Mouse (Mus musculus): ENCODE measurements at regions not wholly inside any gene's neighbourhood (a gene's known extent, or its start where the extent isn't known, plus 50 kb on each side); places are given as distances from the start of the nearest gene placed in this dataset.

DNA sequence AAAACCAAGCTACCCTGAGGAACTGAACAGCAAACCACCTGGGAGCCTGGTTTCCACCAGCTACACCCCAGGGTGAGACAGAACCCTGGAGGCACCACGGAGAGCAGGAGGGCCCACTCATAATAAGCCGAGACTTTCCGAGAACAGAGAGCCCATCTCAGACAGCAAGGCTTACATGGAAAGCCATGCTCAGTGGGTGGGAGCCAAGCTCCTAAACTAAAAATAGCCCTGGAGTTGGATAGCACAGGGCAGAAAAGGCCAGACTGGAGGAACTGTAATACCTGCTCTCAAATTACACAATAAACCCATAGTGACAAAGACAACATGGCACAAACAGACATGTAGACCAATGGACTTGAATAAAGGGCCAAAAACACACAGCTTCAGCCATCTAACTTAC, 69.9 kb downstream of the Fbxo4 start:
- Histone ChIP-seq H3K27ac (ENCODE audit: insufficient read depth, low read depth) (no peak overlapping the region), H3K9ac (ENCODE audit: insufficient read depth, low read depth) (no peak overlapping the region), H3K4me2 (ENCODE audit: insufficient read depth, low read depth, poor library complexity, severe bottlenecking) (peak overlapping the region; percentile 0; the same call in 1 of the 2 replicates), H3K27me3 (replicated peaks) (no peaks in the 10 kb centered on the region), H3K4me3 (replicated peaks in 1 of 3; ENCODE audit: low read depth in 2 of 3, low read length in 2 of 3, poor library complexity in 1 of 3) (no peak overlapping the region), H3K9me3 (replicated peaks; ENCODE audit: low read length) (no peaks in the 10 kb centered on the region), H3K79me2 (replicated peaks; ENCODE audit: control insufficient read depth, extremely low read depth, insufficient read depth, poor library complexity, severe bottlenecking) (no peaks in the 10 kb centered on the region), H3K4me1 (ENCODE audit: control insufficient read depth in 1 of 2, insufficient read depth in 2 of 2) (no peaks in the 10 kb centered on the region), H3K36me3 (replicated peaks in 1 of 2; ENCODE audit: control insufficient read depth in 1 of 2, insufficient read depth in 1 of 2, low read length in 1 of 2) (no peaks in the 10 kb centered on the region)
- in situ Hi-C loops (cut with MboI; ENCODE audit: low pct_ligation_motif_present, low pct_unique_long_range_greater_than_20kb, low sequenced_read_pairs) (no loop called here), dilution Hi-C loops (cut with MboI; ENCODE audit: extremely low pct_ligation_motif_present, extremely low pct_unique_long_range_greater_than_20kb, low sequenced_read_pairs) (no loop called here)
- no peak for DNase-seq (ENCODE audit: extremely low read depth)
- TF ChIP-seq RAD21 (IDR thresholded peaks at IDR 0.05; ENCODE audit: low read depth, low read length) (no peak), MAZ (IDR thresholded peaks at IDR 0.05; ENCODE audit: low read depth, low read length) (no peak), PAX5 (IDR thresholded peaks at IDR 0.05; ENCODE audit: low read length) (no peak), NRF1 (IDR thresholded peaks at IDR 0.05; ENCODE audit: low read depth, low read length) (no peak), UBTF (IDR thresholded peaks at IDR 0.05; ENCODE audit: low read depth, low read length) (no peak), MXI1 (IDR thresholded peaks at IDR 0.05; ENCODE audit: low read depth, low read length) (no peak), MYC (IDR thresholded peaks at IDR 0.05; ENCODE audit: low read depth, low read length) (no peak), IRF4 (IDR thresholded peaks at IDR 0.05; ENCODE audit: low read depth, low read length) (no peak), GABPA (IDR thresholded peaks at IDR 0.05; ENCODE audit: insufficient replicate concordance, low read depth, low read length) (no peak), USF2 (conservative IDR thresholded peaks at IDR 0.05; ENCODE audit: low read depth, low read length) (no peak), ELF1 (IDR thresholded peaks at IDR 0.05; ENCODE audit: low read depth, low read length) (no peak), MAFK (IDR thresholded peaks at IDR 0.05; ENCODE audit: insufficient replicate concordance, low read length) (no peak)

DNA sequence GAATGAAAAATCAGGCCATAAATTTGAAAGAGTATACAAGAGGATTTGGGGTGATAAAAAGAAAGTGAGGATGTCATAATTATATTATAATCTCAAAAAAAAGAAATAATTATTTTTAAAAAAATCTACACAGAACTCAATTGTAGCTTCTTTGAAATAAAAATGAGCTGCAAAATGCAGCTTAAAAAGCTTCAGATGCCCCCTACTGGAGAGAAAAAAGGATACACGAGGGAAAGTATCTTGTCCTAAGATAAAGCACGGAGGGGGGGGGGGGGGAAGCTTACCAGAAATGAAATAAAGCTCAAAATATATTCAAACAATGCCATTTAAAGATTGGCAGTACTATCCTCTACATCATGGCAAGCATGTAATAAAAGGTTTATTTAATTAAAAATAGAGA, 70.7 kb downstream of the Fbxo4 start:
- in situ Hi-C loops (cut with MboI; ENCODE audit: low pct_ligation_motif_present, low pct_unique_long_range_greater_than_20kb, low sequenced_read_pairs), result no loop called here
- dilution Hi-C loops (cut with MboI; ENCODE audit: extremely low pct_ligation_motif_present, extremely low pct_unique_long_range_greater_than_20kb, low sequenced_read_pairs), result no loop called here
- H3K4me2 ChIP-seq (ENCODE audit: insufficient read depth, low read depth, poor library complexity, severe bottlenecking), result no peak overlapping the region
- H3K4me1 ChIP-seq (ENCODE audit: control insufficient read depth in 1 of 2, insufficient read depth in 2 of 2), result no peaks in the 10 kb centered on the region
- H3K36me3 ChIP-seq (replicated peaks in 1 of 2; ENCODE audit: control insufficient read depth in 1 of 2, insufficient read depth in 1 of 2, low read length in 1 of 2), result no peaks in the 10 kb centered on the region
- no peak overlapping the region for H3K4me3 ChIP-seq (replicated peaks in 1 of 3; ENCODE audit: low read depth in 2 of 3, low read length in 2 of 3, poor library complexity in 1 of 3)
- TF ChIP-seq SMC3 (IDR thresholded peaks at IDR 0.05; ENCODE audit: low read depth, low read length), result peak; percentile 57
- TF ChIP-seq RAD21 (IDR thresholded peaks at IDR 0.05; ENCODE audit: low read depth, low read length), result peak; percentile 68
- no peak for TF ChIP-seq SIN3A (IDR thresholded peaks at IDR 0.05; ENCODE audit: low read length)
- peak in 1 of 2 experiments; percentile 73; a peak in 2 of 4 replicates for TF ChIP-seq CTCF (conservative IDR thresholded peaks at IDR 0.05 in 1 of 2, IDR thresholded peaks at IDR 0.05 in 1 of 2; ENCODE audit: low read depth in 2 of 2, low read length in 2 of 2)
- H3K9ac ChIP-seq (ENCODE audit: insufficient read depth, low read depth), result no peak overlapping the region
- no peaks in the 10 kb centered on the region for H3K9me3 ChIP-seq (replicated peaks; ENCODE audit: low read length)
- H3K27ac ChIP-seq (ENCODE audit: insufficient read depth, low read depth), result no peak overlapping the region
- no peaks in the 10 kb centered on the region for H3K79me2 ChIP-seq (replicated peaks; ENCODE audit: control insufficient read depth, extremely low read depth, insufficient read depth, poor library complexity, severe bottlenecking)
- DNase-seq (ENCODE audit: extremely low read depth), result peak; percentile 48
- no peaks in the 10 kb centered on the region for H3K27me3 ChIP-seq (replicated peaks)

GRCm38 (mm10) chr15:3905548-3905947, 73.8 kb downstream of the Fbxo4 start:
- Histone ChIP-seq H3K79me2 (replicated peaks; ENCODE audit: control insufficient read depth, extremely low read depth, insufficient read depth, poor library complexity, severe bottlenecking) (no peaks in the 10 kb centered on the region), H3K36me3 (replicated peaks in 1 of 2; ENCODE audit: control insufficient read depth in 1 of 2, insufficient read depth in 1 of 2, low read length in 1 of 2) (no peaks in the 10 kb centered on the region), H3K27me3 (replicated peaks) (no peaks in the 10 kb centered on the region), H3K9ac (ENCODE audit: insufficient read depth, low read depth) (no peak overlapping the region), H3K27ac (ENCODE audit: insufficient read depth, low read depth) (no peak overlapping the region), H3K4me1 (ENCODE audit: control insufficient read depth in 1 of 2, insufficient read depth in 2 of 2) (no peaks in the 10 kb centered on the region), H3K4me2 (ENCODE audit: insufficient read depth, low read depth, poor library complexity, severe bottlenecking) (no peak overlapping the region), H3K9me3 (replicated peaks; ENCODE audit: low read length) (no peaks in the 10 kb centered on the region), H3K4me3 (replicated peaks in 1 of 3; ENCODE audit: low read depth in 2 of 3, low read length in 2 of 3, poor library complexity in 1 of 3) (no peak overlapping the region)
- TF ChIP-seq BHLHE40 (IDR thresholded peaks at IDR 0.05; ENCODE audit: low read depth, low read length) (no peak), JUN (IDR thresholded peaks at IDR 0.05; ENCODE audit: insufficient read depth, low read depth, low read length) (no peak), ZNF384 (IDR thresholded peaks at IDR 0.05; ENCODE audit: low read depth, low read length) (no peak), USF1 (IDR thresholded peaks at IDR 0.05; ENCODE audit: low read depth, low read length) (no peak), ELF1 (IDR thresholded peaks at IDR 0.05; ENCODE audit: low read depth, low read length) (no peak), MAZ (IDR thresholded peaks at IDR 0.05; ENCODE audit: low read depth, low read length) (no peak), ETS1 (conservative IDR thresholded peaks at IDR 0.05; ENCODE audit: low read depth, low read length) (no peak), SIN3A (IDR thresholded peaks at IDR 0.05; ENCODE audit: low read length) (no peak), MAFK (IDR thresholded peaks at IDR 0.05; ENCODE audit: insufficient replicate concordance, low read length) (no peak), ZKSCAN1 (IDR thresholded peaks at IDR 0.05; ENCODE audit: borderline replicate concordance, low read depth, low read length) (no peak), CTCF (conservative IDR thresholded peaks at IDR 0.05 in 1 of 2, IDR thresholded peaks at IDR 0.05 in 1 of 2; ENCODE audit: low read depth in 2 of 2, low read length in 2 of 2) (no peak), MEF2A (IDR thresholded peaks at IDR 0.05; ENCODE audit: borderline replicate concordance, low read depth, low read length) (no peak), ZMIZ1 (IDR thresholded peaks at IDR 0.05; ENCODE audit: low read depth, low read length) (no peak), CHD1 (IDR thresholded peaks at IDR 0.05; ENCODE audit: low read depth, low read length) (no peak)
- dilution Hi-C loops (cut with MboI; ENCODE audit: extremely low pct_ligation_motif_present, extremely low pct_unique_long_range_greater_than_20kb, low sequenced_read_pairs) (no loop called here), in situ Hi-C loops (cut with MboI; ENCODE audit: low pct_ligation_motif_present, low pct_unique_long_range_greater_than_20kb, low sequenced_read_pairs) (no loop called here)
- no peak for DNase-seq (ENCODE audit: extremely low read depth)
